Mouse (Mus musculus): ENCODE measurements around the gene Ptk7. TPM values are rescaled to one million over a fixed set of nuclear protein-coding genes. Genes with fewer than 3 reads are reported as not detected.

Gene Ptk7
- total RNA-seq, 1 experiment from 2014 or later, result not detected

- ATAC-seq (ENCODE audit: extremely low read depth, insufficient number of reproducible peaks, low FRiP score, poor library complexity, severe bottlenecking), result peak; percentile 95
Measured at GRCm38 (mm10) chr17:46645561-46646321, 16.4 kb upstream of the Ptk7 start, which contains the start of the genes Klc4 and Mrpl2. Gene Klc4, minus strand, starts transcription at chr17:46646022. Gene Mrpl2, plus strand, starts transcription at chr17:46646229.

DNA sequence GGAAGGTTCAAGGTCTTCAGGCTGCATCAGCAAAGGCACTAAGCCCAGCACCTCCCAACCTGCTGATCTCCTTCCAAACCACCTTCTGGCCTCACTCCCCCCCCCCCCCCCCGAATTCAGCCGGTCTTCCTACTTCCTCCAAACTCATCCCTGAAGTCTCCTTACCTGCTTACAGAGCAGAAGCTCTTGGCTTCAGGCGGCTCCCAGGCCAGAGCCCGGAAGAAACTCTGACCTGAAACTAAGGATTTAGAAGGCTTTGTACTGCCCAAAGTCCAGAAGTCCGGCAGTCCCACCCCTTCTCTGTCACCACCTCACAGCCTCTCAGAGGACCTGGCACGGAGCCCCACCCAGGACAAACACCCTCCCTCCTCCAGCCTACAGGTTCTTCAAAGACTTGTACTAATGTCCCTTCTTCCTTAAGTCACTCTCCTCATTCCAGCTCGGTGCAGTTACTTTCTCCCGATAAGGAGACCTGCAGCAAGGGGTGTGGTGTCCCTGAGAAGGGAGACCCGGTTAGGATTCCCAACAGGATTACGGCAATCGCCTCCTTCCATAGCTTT, 15.7 kb upstream of the Ptk7 start:
- no peak for ATAC-seq (ENCODE audit: extremely low read depth, insufficient number of reproducible peaks, low FRiP score, poor library complexity, severe bottlenecking)

DNA sequence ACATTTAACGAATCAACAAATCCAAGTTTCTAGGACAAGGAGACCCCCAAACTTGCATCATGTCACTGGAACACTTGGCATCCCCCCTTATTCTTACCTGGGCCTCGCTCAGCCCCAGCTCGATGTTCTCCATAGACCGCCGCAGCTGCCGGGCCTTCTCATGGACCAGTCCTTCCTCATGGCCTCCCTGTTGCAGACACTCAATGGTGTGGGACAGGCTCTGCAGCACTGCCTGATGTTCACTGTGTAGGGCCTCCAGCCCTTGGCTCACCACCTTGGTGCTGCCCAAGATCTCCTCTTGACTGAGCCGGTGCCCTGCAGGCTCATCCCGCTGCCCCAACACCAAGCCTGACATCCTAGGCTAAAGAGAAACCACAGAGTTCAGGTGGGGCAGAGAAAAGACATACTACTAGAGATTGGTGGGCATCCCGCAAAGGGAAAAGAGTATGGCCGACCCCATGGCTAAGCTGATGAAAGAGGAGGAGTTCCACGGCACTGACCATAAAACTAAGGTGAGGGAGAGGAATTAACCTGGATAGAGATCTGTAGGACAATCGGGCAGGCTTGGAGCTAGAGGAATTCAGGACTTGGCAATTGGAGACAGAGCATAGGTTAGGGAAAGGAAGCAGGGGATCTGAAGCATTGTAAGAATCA, 15.0 kb upstream of the Ptk7 start:
- ATAC-seq (ENCODE audit: extremely low read depth, insufficient number of reproducible peaks, low FRiP score, poor library complexity, severe bottlenecking), result no peak

- no peak for ATAC-seq (ENCODE audit: extremely low read depth, insufficient number of reproducible peaks, low FRiP score, poor library complexity, severe bottlenecking)
Measured at GRCm38 (mm10) chr17:46642060-46642459, 12.8 kb upstream of the Ptk7 start.

- no peak for ATAC-seq (ENCODE audit: extremely low read depth, insufficient number of reproducible peaks, low FRiP score, poor library complexity, severe bottlenecking)
Measured at GRCm38 (mm10) chr17:46639929-46640328, 10.6 kb upstream of the Ptk7 start.

- peak; percentile 65; the same call in 1 of the 2 replicates for ATAC-seq (ENCODE audit: extremely low read depth, insufficient number of reproducible peaks, low FRiP score, poor library complexity, severe bottlenecking)
Measured at GRCm38 (mm10) chr17:46636831-46637523, 7.7 kb upstream of the Ptk7 start.

DNA sequence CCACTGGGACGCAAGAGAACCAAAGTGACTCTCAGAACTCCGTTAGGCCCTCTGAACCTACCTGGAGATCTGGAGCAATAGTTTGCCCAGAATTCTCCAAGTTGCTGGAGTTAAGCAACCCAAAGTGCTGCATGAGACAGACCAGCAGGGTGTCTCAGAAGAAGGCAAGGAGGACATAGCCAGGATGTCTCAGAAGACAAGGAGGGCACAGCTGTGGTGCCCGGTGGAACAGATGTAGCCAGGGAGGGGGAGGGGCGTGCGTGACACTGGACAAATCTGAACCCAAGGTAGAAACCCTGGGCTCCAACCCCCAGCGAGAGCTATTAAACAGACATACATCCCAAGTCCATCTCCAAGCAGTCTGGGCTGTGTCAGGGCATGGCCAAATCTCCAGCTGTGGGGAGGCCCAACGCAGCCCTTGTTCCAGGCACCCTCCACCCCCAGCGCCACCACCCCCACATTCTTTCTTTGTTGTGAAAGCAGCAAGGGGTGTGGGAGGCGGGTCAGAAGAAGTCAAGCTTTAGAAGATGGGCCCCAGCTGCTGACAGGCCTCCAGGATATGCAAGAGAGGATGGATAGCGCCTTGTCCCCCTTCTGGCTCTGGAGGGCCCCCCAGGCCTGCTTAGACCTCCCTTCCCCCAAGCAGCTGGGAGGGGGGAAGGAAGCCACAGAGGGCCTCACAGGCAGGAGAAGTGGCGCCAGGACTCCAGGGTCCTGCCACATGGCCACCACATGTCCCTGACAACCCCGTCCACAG, 559 bp upstream of the Ptk7 start:
- ATAC-seq (ENCODE audit: extremely low read depth, insufficient number of reproducible peaks, low FRiP score, poor library complexity, severe bottlenecking), result no peak

- no peak for ATAC-seq (ENCODE audit: extremely low read depth, insufficient number of reproducible peaks, low FRiP score, poor library complexity, severe bottlenecking)
Measured at GRCm38 (mm10) chr17:46628471-46628790, 873 bp downstream of the Ptk7 start.

DNA sequence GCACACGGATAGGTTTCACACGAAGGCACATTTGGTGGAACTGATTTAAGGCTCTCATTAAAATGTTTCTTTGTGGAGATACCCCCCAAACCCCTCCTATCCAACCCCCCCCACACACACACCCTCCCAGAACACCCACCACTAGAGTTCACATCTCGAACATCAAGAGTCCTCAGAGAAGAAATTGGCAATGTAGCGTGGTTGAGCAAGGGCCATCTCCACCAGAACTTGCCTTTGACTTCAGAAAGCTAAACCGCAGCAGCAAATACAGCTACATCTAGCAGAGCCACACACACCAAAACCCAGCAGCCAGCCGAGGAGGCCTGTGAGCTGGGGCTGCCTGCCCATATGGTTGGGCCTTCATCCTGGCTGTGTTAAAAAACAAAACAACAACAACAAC, 1.9 kb downstream of the Ptk7 start:
- no peak for ATAC-seq (ENCODE audit: extremely low read depth, insufficient number of reproducible peaks, low FRiP score, poor library complexity, severe bottlenecking)

DNA sequence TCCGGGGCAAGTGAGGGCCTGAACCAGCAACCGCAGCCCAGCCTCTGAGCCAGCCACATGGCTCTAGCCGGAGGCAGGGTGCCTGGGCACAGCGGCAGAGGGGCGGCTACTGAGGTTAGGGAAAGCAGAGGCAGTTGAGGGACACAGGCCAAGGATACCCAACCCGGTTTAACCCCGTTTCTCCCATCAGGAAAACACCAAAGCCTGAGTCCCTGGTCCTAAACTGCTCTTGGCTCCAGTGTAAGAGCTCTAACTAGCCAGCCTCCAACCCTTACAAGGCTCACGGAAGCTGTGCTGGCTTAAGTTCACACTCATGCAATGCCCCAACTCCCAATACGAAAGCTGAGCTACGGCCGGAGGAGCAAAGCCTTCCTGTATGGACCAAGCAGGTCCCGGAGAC, 4.7 kb downstream of the Ptk7 start:
- no peak for ATAC-seq (ENCODE audit: extremely low read depth, insufficient number of reproducible peaks, low FRiP score, poor library complexity, severe bottlenecking)

DNA sequence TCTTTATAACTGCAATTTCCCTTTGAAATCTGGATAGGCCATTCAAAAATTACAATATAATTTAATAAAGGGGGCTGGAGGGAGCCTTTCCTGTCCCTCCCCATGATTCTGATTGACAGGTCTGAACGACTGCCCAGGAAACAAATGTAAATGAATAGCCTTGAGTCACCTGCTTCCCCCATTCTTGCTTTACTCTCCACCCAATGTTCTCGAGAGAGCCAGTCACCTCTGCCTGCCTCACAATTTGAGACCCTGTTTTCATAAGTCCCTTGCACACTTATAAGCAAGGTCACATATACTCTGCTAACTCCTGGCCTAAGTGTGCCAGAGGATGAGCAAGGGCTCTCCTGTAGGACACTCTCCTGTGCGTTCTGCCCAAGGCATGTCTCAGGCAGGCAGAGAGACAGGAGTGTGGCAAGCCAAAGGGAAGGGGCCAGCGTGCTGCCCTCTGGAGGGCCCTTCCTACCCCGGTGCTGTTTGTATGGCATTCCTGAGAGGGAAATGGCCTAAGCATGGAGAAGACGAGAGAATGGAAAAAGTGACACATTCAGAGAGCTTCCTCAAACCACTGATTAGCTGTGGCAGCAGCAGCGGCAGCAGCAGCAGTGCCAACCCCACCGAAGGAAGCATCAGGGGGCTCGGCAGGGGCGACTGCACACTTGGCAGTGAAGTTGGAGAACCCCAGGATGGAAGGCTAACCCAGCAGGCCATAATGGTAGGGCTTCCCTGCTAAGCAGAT, 5.3 kb downstream of the Ptk7 start:
- ATAC-seq (ENCODE audit: extremely low read depth, insufficient number of reproducible peaks, low FRiP score, poor library complexity, severe bottlenecking), result no peak

DNA sequence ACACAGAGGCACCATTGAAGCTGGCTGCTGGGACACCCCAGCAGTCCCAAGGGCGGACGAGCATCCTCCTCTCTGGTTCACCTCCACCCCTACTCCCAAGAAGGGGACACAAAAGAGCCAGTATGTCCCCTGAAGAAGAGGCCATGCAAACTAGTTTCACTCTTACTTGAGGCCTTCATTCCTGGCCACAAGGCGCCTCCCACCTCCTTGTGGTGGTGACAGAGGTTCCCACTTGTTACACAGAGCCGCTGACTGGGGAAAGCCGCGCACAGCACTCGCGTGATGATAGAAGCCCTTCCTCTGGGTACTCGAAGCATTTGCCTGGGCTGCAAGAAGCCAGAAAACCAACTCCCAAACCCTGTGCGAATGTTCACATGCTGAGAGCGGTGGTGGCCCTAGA, 7.0 kb downstream of the Ptk7 start:
- ATAC-seq (ENCODE audit: extremely low read depth, insufficient number of reproducible peaks, low FRiP score, poor library complexity, severe bottlenecking), result no peak

DNA sequence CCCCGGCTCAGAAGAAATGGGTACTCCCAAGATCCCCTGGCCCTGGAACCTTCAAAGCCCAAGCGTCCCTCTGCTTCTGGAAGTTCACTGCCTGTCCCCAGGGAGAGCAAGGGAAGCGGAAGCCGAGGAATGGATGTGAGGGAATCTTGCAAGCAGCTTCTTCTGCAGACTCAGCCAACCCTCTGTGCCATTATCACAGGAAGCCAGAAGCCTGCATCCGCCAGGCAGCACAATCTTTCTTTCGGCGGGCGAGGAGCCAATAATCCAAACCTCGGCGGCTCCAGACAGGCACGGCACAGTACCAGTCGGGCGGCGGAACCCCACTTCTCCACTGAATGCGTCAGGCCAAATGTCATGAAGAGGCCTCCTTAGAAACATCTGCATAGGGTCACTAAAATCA, 8.0 kb downstream of the Ptk7 start:
- ATAC-seq (ENCODE audit: extremely low read depth, insufficient number of reproducible peaks, low FRiP score, poor library complexity, severe bottlenecking), result no peak

GRCm38 (mm10) chr17:46619683-46620357, 9.5 kb downstream of the Ptk7 start:
- no peak for ATAC-seq (ENCODE audit: extremely low read depth, insufficient number of reproducible peaks, low FRiP score, poor library complexity, severe bottlenecking)

- ATAC-seq (ENCODE audit: extremely low read depth, insufficient number of reproducible peaks, low FRiP score, poor library complexity, severe bottlenecking), result no peak
Measured at GRCm38 (mm10) chr17:46618769-46619682, 10.3 kb downstream of the Ptk7 start.

DNA sequence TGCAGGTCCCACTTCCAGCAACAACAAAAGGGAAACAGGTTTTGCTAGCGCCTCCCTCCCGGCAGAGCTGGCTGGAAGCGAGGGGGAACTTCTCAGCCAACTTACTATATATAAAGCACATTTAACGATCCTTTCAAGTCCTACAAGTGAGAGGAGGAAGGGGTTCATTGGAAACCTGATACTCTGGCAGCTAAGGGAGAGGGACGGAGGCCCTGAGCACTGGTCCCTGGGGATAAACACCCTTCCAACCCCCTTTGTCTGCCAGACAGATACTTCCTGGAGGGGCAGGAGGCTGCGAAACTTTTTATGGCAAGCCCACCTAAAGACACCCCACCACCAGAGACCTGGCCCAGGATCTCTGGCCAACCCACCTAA, 10.9 kb downstream of the Ptk7 start:
- ATAC-seq (ENCODE audit: extremely low read depth, insufficient number of reproducible peaks, low FRiP score, poor library complexity, severe bottlenecking), result no peak

- ATAC-seq (ENCODE audit: extremely low read depth, insufficient number of reproducible peaks, low FRiP score, poor library complexity, severe bottlenecking), result no peak
Measured at GRCm38 (mm10) chr17:46617799-46618198, 11.5 kb downstream of the Ptk7 start.

All from neutrophil, adult 5-6 weeks (primary cell).